Mouse (Mus musculus): ENCODE results near the gene Olfr224. TPM values are rescaled to one million over a fixed set of nuclear protein-coding genes. Genes with fewer than 3 reads are reported as not detected.

Olfr224 gene
- polyA plus RNA-seq, 1 experiment from 2014 or later, result not detected

Other genes with a start within 250 kb of the Olfr224 start
- gene Zfp672, start 240.2 kb downstream of the Olfr224 start, polyA plus RNA-seq (2016; fragmentation: Nextera tagmentation; extraction: Ambion mirVana), result 32.1 and 32.3 TPM in 2 replicates
- gene Sh3bp5l, start 239.8 kb downstream of the Olfr224 start, polyA plus RNA-seq (2016; fragmentation: Nextera tagmentation; extraction: Ambion mirVana), result 39.0 and 39.8 TPM in 2 replicates
- not detected in 2 replicates for gene Lypd8, start 191.5 kb downstream of the Olfr224 start, polyA plus RNA-seq (2016; fragmentation: Nextera tagmentation; extraction: Ambion mirVana)
- not detected in 2 replicates for gene 1810065E05Rik, start 149.4 kb downstream of the Olfr224 start, polyA plus RNA-seq (2016; fragmentation: Nextera tagmentation; extraction: Ambion mirVana)
- gene Gm12253, start 138.0 kb downstream of the Olfr224 start, polyA plus RNA-seq (2016; fragmentation: Nextera tagmentation; extraction: Ambion mirVana), result not detected in 2 replicates
- not detected in 2 replicates for gene Lypd9, start 117.6 kb downstream of the Olfr224 start, polyA plus RNA-seq (2016; fragmentation: Nextera tagmentation; extraction: Ambion mirVana)
- gene Olfr30, start 108.3 kb downstream of the Olfr224 start, polyA plus RNA-seq (2016; fragmentation: Nextera tagmentation; extraction: Ambion mirVana), result not detected in 2 replicates
- not detected in 2 replicates for gene Olfr332, start 78.0 kb downstream of the Olfr224 start, polyA plus RNA-seq (2016; fragmentation: Nextera tagmentation; extraction: Ambion mirVana)
- not detected in 2 replicates for gene Olfr331, start 68.0 kb downstream of the Olfr224 start, polyA plus RNA-seq (2016; fragmentation: Nextera tagmentation; extraction: Ambion mirVana)
- gene Olfr330, start 35.7 kb downstream of the Olfr224 start, polyA plus RNA-seq (2016; fragmentation: Nextera tagmentation; extraction: Ambion mirVana), result not detected in 2 replicates
- not detected in 2 replicates for gene Olfr329-ps, start 24.1 kb downstream of the Olfr224 start, polyA plus RNA-seq (2016; fragmentation: Nextera tagmentation; extraction: Ambion mirVana)
- gene Olfr328, start 14.9 kb downstream of the Olfr224 start, polyA plus RNA-seq (2016; fragmentation: Nextera tagmentation; extraction: Ambion mirVana), result 0.08 and 0.09 TPM in 2 replicates
- gene Olfr325, start 7.2 kb upstream of the Olfr224 start, polyA plus RNA-seq (2016; fragmentation: Nextera tagmentation; extraction: Ambion mirVana), result not detected in 2 replicates
- gene Olfr324, start 24.6 kb upstream of the Olfr224 start, polyA plus RNA-seq (2016; fragmentation: Nextera tagmentation; extraction: Ambion mirVana), result not detected in 2 replicates
- gene 2210407C18Rik, start 45.5 kb upstream of the Olfr224 start, polyA plus RNA-seq (2016; fragmentation: Nextera tagmentation; extraction: Ambion mirVana), result not detected in 2 replicates
- gene Olfr323, start 59.9 kb upstream of the Olfr224 start, polyA plus RNA-seq (2016; fragmentation: Nextera tagmentation; extraction: Ambion mirVana), result not detected in 2 replicates
- gene Trim58, start 69.9 kb upstream of the Olfr224 start, polyA plus RNA-seq (2016; fragmentation: Nextera tagmentation; extraction: Ambion mirVana), result 0.15 and 0.35 TPM in 2 replicates
- gene Olfr322, start 88.2 kb upstream of the Olfr224 start, polyA plus RNA-seq (2016; fragmentation: Nextera tagmentation; extraction: Ambion mirVana), result not detected in 2 replicates
- not detected in 2 replicates for gene Olfr320, start 110.5 kb upstream of the Olfr224 start, polyA plus RNA-seq (2016; fragmentation: Nextera tagmentation; extraction: Ambion mirVana)
- gene Olfr319, start 128.6 kb upstream of the Olfr224 start, polyA plus RNA-seq (2016; fragmentation: Nextera tagmentation; extraction: Ambion mirVana), result not detected in 2 replicates
- gene Olfr318, start 153.5 kb upstream of the Olfr224 start, polyA plus RNA-seq (2016; fragmentation: Nextera tagmentation; extraction: Ambion mirVana), result not detected in 2 replicates
- gene Olfr317, start 168.7 kb upstream of the Olfr224 start, polyA plus RNA-seq (2016; fragmentation: Nextera tagmentation; extraction: Ambion mirVana), result not detected in 2 replicates
- gene Olfr316, start 182.2 kb upstream of the Olfr224 start, polyA plus RNA-seq (2016; fragmentation: Nextera tagmentation; extraction: Ambion mirVana), result not detected in 2 replicates
- gene Olfr315, start 202.6 kb upstream of the Olfr224 start, polyA plus RNA-seq (2016; fragmentation: Nextera tagmentation; extraction: Ambion mirVana), result not detected in 2 replicates
- gene Olfr314, start 212.4 kb upstream of the Olfr224 start, polyA plus RNA-seq (2016; fragmentation: Nextera tagmentation; extraction: Ambion mirVana), result not detected in 2 replicates
- gene Fam183b, start 231.4 kb upstream of the Olfr224 start, polyA plus RNA-seq (2016; fragmentation: Nextera tagmentation; extraction: Ambion mirVana), result not detected in 2 replicates
- gene Olfr313, start 244.4 kb upstream of the Olfr224 start, polyA plus RNA-seq (2016; fragmentation: Nextera tagmentation; extraction: Ambion mirVana), result not detected in 2 replicates